In genomic region chr12:80324051-80324784, GRCm38 (mm10) we compare ENCODE assay signal across 20 mouse cellular contexts.
DNase-seq lines count a peak whose midpoint lies in the region; ATAC-seq lines count a peak whose summit lies in the region.
"Had no signal": no experiment of that assay in that cellular context is flagged by ENCODE, and none has a peak within 500 bp of the region (broad histone marks: within the 10 kb centered on the region; RNA-seq: fewer than 3 reads in every experiment).

No protein-coding gene starts in this region.

- H3K27me3 ChIP-seq in hindbrain, embryonic 10.5 days (ENCODE audit: insufficient read depth, poor library complexity, severe bottlenecking), result no peaks in the 10 kb centered on the region
- no peaks in the 10 kb centered on the region for H3K27me3 ChIP-seq in hindbrain, embryonic 14.5 days (ENCODE audit: control insufficient read depth, insufficient read depth, low read length)
- no peaks in the 10 kb centered on the region for H3K27me3 ChIP-seq in embryonic facial prominence, embryonic 10.5 days (replicated peaks; ENCODE audit: low read depth, poor library complexity, severe bottlenecking)
- no peaks in the 10 kb centered on the region for H3K27me3 ChIP-seq in limb, embryonic 11.5 days (ENCODE audit: control insufficient read depth, insufficient read depth, low read length)
- H3K27me3 ChIP-seq in forebrain, embryonic 15.5 days, result no peaks in the 10 kb centered on the region
- H3K27me3 ChIP-seq: CH12.LX; midbrain, embryonic 12.5 days had no signal

- H3K27ac ChIP-seq in hindbrain, embryonic 10.5 days, result peak overlapping the region; percentile 25; the same call in 1 of the 2 replicates
- no peak overlapping the region for H3K27ac ChIP-seq in hindbrain, embryonic 14.5 days
- H3K27ac ChIP-seq in embryonic facial prominence, embryonic 10.5 days (replicated peaks), result peak overlapping the region; percentile 41
- H3K27ac ChIP-seq in limb, embryonic 11.5 days (replicated peaks; ENCODE audit: low read depth, low read length), result no peak overlapping the region
- H3K27ac ChIP-seq in forebrain, embryonic 15.5 days (replicated peaks), result no peak overlapping the region
- H3K27ac ChIP-seq: layer of hippocampus, adult 2 months; limb, embryonic 12.5 days; macrophage; midbrain, embryonic 12.5 days had no signal

- H3K9ac ChIP-seq in hindbrain, embryonic 14.5 days, result no peak overlapping the region
- H3K9ac ChIP-seq in limb, embryonic 11.5 days (ENCODE audit: low read length), result no peak overlapping the region
- H3K9ac ChIP-seq in forebrain, embryonic 15.5 days (replicated peaks), result no peak overlapping the region
- H3K9ac ChIP-seq: forebrain, postnatal 0 days; limb, embryonic 12.5 days; lung, embryonic 14.5 days; midbrain, embryonic 12.5 days had no signal

- no peaks in the 10 kb centered on the region for H3K36me3 ChIP-seq in hindbrain, embryonic 10.5 days
- H3K36me3 ChIP-seq in hindbrain, embryonic 14.5 days (replicated peaks; ENCODE audit: control insufficient read depth, insufficient read depth), result no peaks in the 10 kb centered on the region
- H3K36me3 ChIP-seq in embryonic facial prominence, embryonic 10.5 days (replicated peaks), result no peaks in the 10 kb centered on the region
- peaks cover 2% of the 10 kb centered on the region; the same call in 1 of the 2 replicates for H3K36me3 ChIP-seq in limb, embryonic 11.5 days (ENCODE audit: control insufficient read depth, insufficient read depth, low read length)
- H3K36me3 ChIP-seq in forebrain, embryonic 15.5 days, result no peaks in the 10 kb centered on the region
- H3K36me3 ChIP-seq: limb, embryonic 12.5 days; midbrain, embryonic 12.5 days had no signal

- H3K4me2 ChIP-seq in hindbrain, embryonic 14.5 days (replicated peaks), result no peak overlapping the region
- H3K4me2 ChIP-seq in limb, embryonic 11.5 days (ENCODE audit: low read depth, severe bottlenecking), result no peak overlapping the region
- H3K4me2 ChIP-seq in forebrain, embryonic 15.5 days (replicated peaks), result no peak overlapping the region
- H3K4me2 ChIP-seq: limb, embryonic 12.5 days; lung, embryonic 14.5 days; midbrain, embryonic 12.5 days had no signal

- DNase-seq in heart, adult 11 months, result peak; percentile 89
- DNase-seq in heart, adult 9 months (ENCODE audit: low spot score in 2 of 2), result no peak
- DNase-seq in hindbrain, embryonic 10.5 days (ENCODE audit: low spot score), result no peak
- no peak for DNase-seq in hindbrain, embryonic 14.5 days (ENCODE audit: low spot score)
- DNase-seq in embryonic facial prominence, embryonic 10.5 days (ENCODE audit: low spot score), result no peak
- no peak for DNase-seq in limb, embryonic 11.5 days (ENCODE audit: low spot score)
- no peak for DNase-seq in kidney, adult 9 months
- DNase-seq: cerebellum, adult 11-12 months; cerebellum, postnatal 25 days; forebrain, postnatal 0 days; kidney, postnatal 10 days; right cerebral cortex, postnatal 25 days had no signal

- no peak overlapping the region for H3K4me3 ChIP-seq in hindbrain, embryonic 10.5 days
- H3K4me3 ChIP-seq in hindbrain, embryonic 14.5 days (replicated peaks; ENCODE audit: low read length), result no peak overlapping the region
- no peak overlapping the region for H3K4me3 ChIP-seq in embryonic facial prominence, embryonic 10.5 days
- H3K4me3 ChIP-seq in limb, embryonic 11.5 days (ENCODE audit: low read depth, low read length), result no peak overlapping the region
- no peak overlapping the region for H3K4me3 ChIP-seq in forebrain, embryonic 15.5 days
- H3K4me3 ChIP-seq: layer of hippocampus, adult 2 months; limb, embryonic 12.5 days; midbrain, embryonic 12.5 days had no signal

- peaks cover 23% of the 10 kb centered on the region for H3K4me1 ChIP-seq in hindbrain, embryonic 10.5 days (replicated peaks)
- H3K4me1 ChIP-seq in hindbrain, embryonic 14.5 days (replicated peaks; ENCODE audit: control insufficient read depth, insufficient read depth, low read length), result no peaks in the 10 kb centered on the region
- H3K4me1 ChIP-seq in embryonic facial prominence, embryonic 10.5 days, result peaks cover 32% of the 10 kb centered on the region
- H3K4me1 ChIP-seq in limb, embryonic 11.5 days (ENCODE audit: control insufficient read depth, insufficient read depth, low read length), result no peaks in the 10 kb centered on the region; the same call in 1 of the 2 replicates
- H3K4me1 ChIP-seq in forebrain, embryonic 15.5 days, result no peaks in the 10 kb centered on the region
- H3K4me1 ChIP-seq: midbrain, embryonic 12.5 days had no signal

- no peak for ATAC-seq in hindbrain, embryonic 14.5 days (ENCODE audit: low FRiP score)
- ATAC-seq in limb, embryonic 11.5 days (ENCODE audit: insufficient number of reproducible peaks, low FRiP score, low TSS enrichment, low read depth), result peak; percentile 31; the same call in 1 of the 2 replicates
- no peak for ATAC-seq in forebrain, embryonic 15.5 days (replicated peaks)
- ATAC-seq: forebrain, postnatal 0 days; inflammation-experienced regulatory T-cells, adult 6 months had no signal

- WGBS in hindbrain, embryonic 10.5 days, result 82% methylated on average over 9 of the region's 9 CpGs
- 82% methylated on average over 9 of the region's 9 CpGs for WGBS in hindbrain, embryonic 14.5 days
- 77% methylated on average over 9 of the region's 9 CpGs for WGBS in embryonic facial prominence, embryonic 10.5 days
- WGBS in limb, embryonic 11.5 days, result 34% methylated on average over 9 of the region's 9 CpGs
- 84% methylated on average over 9 of the region's 9 CpGs for WGBS in forebrain, embryonic 15.5 days

- no peaks in the 10 kb centered on the region for H3K9me3 ChIP-seq in hindbrain, embryonic 10.5 days
- H3K9me3 ChIP-seq in hindbrain, embryonic 14.5 days (ENCODE audit: control insufficient read depth, low read length), result no peaks in the 10 kb centered on the region
- no peaks in the 10 kb centered on the region for H3K9me3 ChIP-seq in embryonic facial prominence, embryonic 10.5 days
- H3K9me3 ChIP-seq in limb, embryonic 11.5 days (ENCODE audit: control insufficient read depth, low read length), result no peaks in the 10 kb centered on the region
- H3K9me3 ChIP-seq in forebrain, embryonic 15.5 days, result no peaks in the 10 kb centered on the region
- H3K9me3 ChIP-seq: limb, embryonic 12.5 days; midbrain, embryonic 12.5 days had no signal

Comparison
In these comparisons a context has a peak if more than half of its experiments do, and no peak if none do; other contexts are left out.
1. H3K27ac ChIP-seq: peak in hindbrain, embryonic 10.5 days (single experiment) and embryonic facial prominence, embryonic 10.5 days (single experiment); none in hindbrain, embryonic 14.5 days (single experiment), limb, embryonic 11.5 days (single experiment) and forebrain, embryonic 15.5 days (single experiment).